Mouse (Mus musculus) naive thymus-derived CD4-positive, alpha-beta T cell, adult 5 months (primary cell): ENCODE results near the gene Olfr1471. TPM values are rescaled to one million over a fixed set of nuclear protein-coding genes. Genes with fewer than 3 reads are reported as not detected.

ENCODE experiments used
- polyA plus RNA-seq: library from polyadenylated mRNA; unstranded; fragments of 100-300 nt; shearing (Covaris generic); gene quantifications from one replicate; pipeline ENCODE4 v1.2.1, GENCODE M21; 2017

Gene Olfr1471
- not detected for polyA plus RNA-seq

DNA sequence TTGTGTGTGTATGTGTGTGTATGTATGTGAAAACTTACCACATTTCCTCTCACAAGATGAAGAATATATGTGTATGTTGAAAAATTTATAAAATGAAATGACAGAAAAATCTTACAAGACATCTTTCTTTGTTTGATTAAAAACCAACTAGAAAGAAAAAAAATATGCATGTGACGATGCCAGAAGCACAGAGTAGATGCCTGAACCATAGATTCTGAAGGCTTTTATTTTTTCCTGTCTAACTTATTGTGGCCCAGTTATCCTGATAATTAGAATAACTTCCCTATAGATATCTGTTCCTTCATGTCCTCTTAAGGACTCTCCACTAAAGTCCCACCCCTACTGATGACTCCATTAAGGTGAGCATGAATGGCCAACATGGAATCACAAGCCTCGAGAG lies at the start of gene Olfr1471:
Gene Olfr1471 (plus strand): TSS at position 301 of the 400 bp plus-strand sequence.

DNA sequence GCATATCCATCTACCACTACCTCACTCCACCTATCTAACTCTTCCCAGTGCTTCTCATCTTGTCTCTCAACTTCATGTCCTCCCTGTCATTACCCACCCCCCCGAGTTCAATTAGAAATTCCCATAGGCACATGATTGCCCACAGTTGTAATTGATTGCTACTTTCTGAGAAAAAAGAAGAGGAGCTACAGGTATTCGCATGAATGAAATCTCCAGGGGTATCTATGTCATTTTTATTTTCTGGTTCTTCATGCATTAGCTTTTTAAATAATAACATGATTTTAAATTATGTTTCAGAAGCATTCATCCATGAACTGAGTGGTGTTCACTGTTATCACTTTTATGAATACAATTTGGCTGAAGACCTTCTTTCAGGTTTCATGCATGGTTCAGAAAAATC lies 35.7 kb upstream of the Olfr1471 start, which contains the start of gene Olfr1469:
Gene Olfr1469 (plus strand): TSS at position 301 of the 400 bp plus-strand sequence.

DNA sequence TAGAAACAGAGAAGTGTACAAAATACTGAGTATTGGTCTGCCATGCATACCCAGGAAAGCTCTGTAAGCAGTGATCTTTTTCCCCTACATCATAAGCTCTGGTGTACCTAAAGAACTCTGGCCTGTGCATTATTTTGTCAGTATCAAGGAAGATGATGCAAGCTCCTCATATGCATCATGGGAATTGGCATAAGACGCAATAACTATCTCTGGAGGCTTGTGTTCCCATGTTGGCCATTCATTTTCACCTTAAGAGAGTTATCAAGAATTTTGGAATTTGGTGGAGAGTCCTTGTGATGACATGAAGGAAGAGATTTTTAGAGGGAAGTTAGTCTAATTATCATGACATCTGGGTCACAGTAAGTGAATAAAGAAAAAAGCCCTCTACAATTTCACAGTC lies 12.8 kb downstream of the Olfr1471 start, which contains the start of gene Olfr1472:
Gene Olfr1472 (minus strand): TSS at position 101 of the 400 bp plus-strand sequence.

DNA sequence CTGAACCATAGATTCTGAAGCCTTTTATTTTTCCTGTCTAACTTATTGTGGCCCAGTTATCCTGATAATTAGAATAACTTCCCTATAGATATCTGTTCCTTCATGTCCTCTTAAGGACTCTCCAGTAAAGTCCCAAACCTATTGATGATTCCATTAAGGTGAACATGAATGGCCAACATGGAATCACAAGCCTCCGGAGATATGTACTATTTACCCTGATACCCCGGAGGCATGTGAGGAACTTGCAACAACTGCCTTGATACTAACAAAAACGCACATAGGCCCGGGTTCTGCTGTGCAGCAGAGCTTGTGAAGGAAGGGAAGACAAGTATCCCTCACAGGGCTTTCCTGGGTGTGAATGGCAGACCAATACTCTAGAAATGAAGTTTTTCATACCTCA lies 26.1 kb downstream of the Olfr1471 start, which contains the start of gene Olfr1474:
Gene Olfr1474 (plus strand): TSS at position 301 of the 400 bp plus-strand sequence.

DNA sequence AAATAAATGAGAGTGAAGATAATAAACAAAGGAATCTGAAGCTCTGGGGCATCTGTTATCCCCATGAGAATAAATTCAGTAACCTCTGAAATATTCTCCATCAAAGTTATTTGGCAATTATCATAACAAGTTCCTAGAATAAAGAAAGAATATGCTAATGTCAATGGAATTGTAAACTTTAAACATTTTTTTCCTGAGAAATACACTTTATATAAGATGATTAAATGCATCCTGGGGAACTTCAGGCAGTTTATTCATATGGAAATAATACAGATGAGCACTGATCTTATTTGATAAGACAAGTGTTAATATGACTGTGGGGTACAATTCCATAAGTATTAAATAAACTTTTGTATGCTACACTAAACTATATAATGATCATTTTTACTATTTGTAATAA lies 36.9 kb downstream of the Olfr1471 start, which contains the start of gene Olfr1475:
Gene Olfr1475 (minus strand): TSS at position 101 of the 400 bp plus-strand sequence.

DNA sequence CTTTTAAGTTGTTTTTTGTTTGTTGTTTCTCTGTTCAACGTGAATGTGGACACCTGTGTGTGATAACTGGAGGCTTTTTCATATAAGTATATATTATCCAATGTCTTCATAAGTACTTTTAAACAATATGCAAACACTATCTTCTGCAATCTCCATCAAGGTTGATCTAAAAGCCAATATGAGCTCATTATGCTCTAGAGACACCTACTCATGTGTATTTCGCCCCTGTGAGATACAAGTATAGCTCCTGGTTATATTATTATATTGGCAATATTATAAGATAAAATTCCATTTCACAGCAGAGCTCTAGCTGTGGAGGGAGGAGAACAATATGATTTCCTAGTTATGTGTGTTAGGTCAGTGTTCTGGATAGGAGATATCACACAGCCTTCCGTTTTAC lies 57.0 kb downstream of the Olfr1471 start, which contains the start of gene Olfr1477:
Gene Olfr1477 (plus strand): TSS at position 301 of the 400 bp plus-strand sequence.

Other genes with a start within 250 kb of the Olfr1471 start
- not detected for gene Olfr1463, start 212.1 kb upstream of the Olfr1471 start, polyA plus RNA-seq
- not detected for gene Olfr1465, start 127.9 kb upstream of the Olfr1471 start, polyA plus RNA-seq
- gene Olfr1466, start 104.5 kb upstream of the Olfr1471 start, polyA plus RNA-seq: not detected
- gene Olfr1467, start 81.2 kb upstream of the Olfr1471 start, polyA plus RNA-seq: not detected
- gene Olfr1469, start 35.6 kb upstream of the Olfr1471 start, polyA plus RNA-seq: 0.39 TPM
- gene Olfr1472, start 12.7 kb downstream of the Olfr1471 start, polyA plus RNA-seq: not detected
- gene Olfr1474, start 26.2 kb downstream of the Olfr1471 start, polyA plus RNA-seq: not detected
- gene Olfr1475, start 36.8 kb downstream of the Olfr1471 start, polyA plus RNA-seq: not detected
- 0.11 TPM for gene Olfr1477, start 57.1 kb downstream of the Olfr1471 start, polyA plus RNA-seq
- gene Olfr1480, start 84.5 kb downstream of the Olfr1471 start, polyA plus RNA-seq: not detected
- gene Olfr1484, start 140.1 kb downstream of the Olfr1471 start, polyA plus RNA-seq: not detected
- gene Olfr1487, start 174.0 kb downstream of the Olfr1471 start, polyA plus RNA-seq: not detected
- gene Olfr1489, start 188.2 kb downstream of the Olfr1471 start, polyA plus RNA-seq: not detected
- gene Olfr1490, start 207.7 kb downstream of the Olfr1471 start, polyA plus RNA-seq: not detected